Mouse (Mus musculus): Measurements from ENCODE around the gene Zc3hav1.

GRCm38 (mm10) chr6:38380764-38381128, 26.3 kb upstream of the Zc3hav1 start:
- TF ChIP-seq CTCF (IDR thresholded peaks at IDR 0.05; ENCODE audit: extremely low read depth, insufficient read depth, low read length) (no peak), POLR2A (IDR thresholded peaks at IDR 0.05; ENCODE audit: extremely low read depth, insufficient read depth, low read length) (no peak)
